Mouse (Mus musculus): Measurements from ENCODE around the gene Abcd3.
"Not testable (repeated sequence)": the region's sequence is repeated elsewhere in the genome, so short reads cannot be mapped to it uniquely, and the experiment has no call there.

- TF ChIP-seq CTCF, POLR2A (IDR thresholded peaks at IDR 0.05; ENCODE audit: insufficient read depth, low read depth, low read length): not testable (repeated sequence)
These were observed 41.8 kb downstream of the Abcd3 start for GRCm38 (mm10) chr3:121773336-121773735.

All from olfactory bulb, adult 2 months (tissue).